Mouse (Mus musculus): Measurements from ENCODE around the gene Eme2. TPM values are rescaled to one million over a fixed set of nuclear protein-coding genes. Genes with fewer than 3 reads are reported as not detected.
A peak's percentile ranks its signal among the peaks of the same experiment; 100 is the strongest.

The Eme2 gene
- total RNA-seq, 4 experiments from 2014 or later = 43.6 to 80.7 (median 66.3) TPM

DNA sequence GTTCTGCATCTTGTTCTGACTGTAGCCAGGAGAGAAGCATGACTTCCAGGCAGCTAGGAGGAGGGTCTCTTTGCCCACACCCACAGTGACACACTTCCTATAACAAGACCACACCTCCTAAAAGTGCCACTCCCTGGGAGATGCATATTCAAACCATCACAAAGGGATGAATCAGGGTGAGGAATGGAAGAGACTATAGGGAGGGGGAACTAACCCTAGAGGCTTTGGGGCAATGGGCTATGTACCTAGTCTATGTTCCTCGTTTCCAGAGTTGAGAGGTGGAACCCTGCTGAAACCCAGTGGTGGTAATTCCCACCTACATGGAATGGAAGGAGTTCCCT is 20.5 kb downstream of the Eme2 start:
- no peak for DNase-seq

DNA sequence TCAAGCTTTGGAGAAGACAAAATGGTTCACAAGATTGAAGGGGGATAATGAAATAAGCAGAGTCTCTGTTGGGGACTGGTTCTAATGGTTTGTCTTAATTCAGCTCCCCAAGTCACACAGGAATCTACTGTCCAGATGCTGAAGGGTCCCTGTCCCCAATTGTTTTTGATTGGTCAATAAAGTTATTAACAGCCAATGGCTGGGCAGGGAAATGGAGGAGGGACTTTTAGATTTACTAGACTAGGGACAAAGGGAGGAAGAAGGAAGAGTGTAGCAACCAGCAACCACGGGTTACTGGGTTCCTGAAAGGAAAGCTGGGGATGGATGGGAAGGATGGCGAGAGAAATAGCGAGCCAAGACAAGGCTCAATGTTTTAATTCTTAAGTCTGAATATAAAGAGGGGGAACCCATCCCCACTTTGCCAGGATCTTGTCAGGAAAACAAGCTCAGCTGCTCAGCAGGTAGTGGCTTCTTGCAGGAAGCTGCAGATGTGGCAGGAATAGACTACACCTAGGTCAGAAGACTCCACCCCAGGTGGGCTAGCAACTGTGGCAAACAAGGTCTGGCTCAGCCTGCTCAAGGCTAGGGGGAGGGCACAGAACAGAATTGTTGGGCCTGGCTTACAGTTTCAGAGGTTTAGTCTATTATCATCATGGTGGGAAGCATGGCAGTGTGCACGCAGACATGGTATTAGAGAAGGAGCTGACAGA is 21.0 kb downstream of the Eme2 start:
- no peak for DNase-seq

DNA sequence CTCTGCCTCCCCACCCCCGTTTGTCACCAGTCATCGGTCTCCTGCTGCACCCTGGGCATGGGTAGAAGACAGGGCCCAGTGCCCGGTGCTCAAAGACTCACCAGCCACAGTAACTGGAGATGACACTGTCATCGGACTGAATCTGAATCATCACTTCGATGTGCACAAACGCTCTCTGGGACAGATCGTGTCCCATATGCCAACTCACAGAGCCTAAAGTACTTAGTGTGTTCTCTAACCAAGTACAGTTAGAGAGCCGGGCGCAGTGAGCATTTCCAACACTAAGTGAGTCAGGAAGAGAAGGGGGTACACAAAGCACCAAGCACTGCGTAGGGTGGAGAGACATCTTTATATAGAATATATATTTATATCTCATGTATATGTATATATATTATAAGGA is 27.0 kb downstream of the Eme2 start:
- no peak for DNase-seq

DNA sequence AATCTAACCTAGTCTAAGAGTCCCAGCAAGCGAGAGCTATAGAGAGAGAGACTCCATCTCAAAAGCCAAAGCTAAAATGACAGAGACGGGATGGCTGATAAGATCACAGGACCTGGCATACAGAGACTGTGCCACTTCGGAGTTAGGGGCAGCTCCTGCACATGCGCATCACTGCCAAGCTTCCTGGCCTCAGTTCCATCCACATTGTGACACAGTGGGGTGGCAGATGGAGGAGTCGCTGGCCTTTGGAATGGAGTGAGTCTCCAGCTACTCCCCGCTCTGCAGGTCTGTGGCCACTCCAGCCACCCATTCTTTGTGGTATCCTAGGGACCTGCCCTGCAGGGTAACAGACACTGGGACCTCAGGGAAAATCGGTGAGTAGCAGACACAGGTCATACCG is 29.1 kb downstream of the Eme2 start, which contains the start of gene Igfals:
TSS of gene Igfals (plus strand) at position 222 of the 400 bp plus-strand sequence.
- no peak for DNase-seq

DNA sequence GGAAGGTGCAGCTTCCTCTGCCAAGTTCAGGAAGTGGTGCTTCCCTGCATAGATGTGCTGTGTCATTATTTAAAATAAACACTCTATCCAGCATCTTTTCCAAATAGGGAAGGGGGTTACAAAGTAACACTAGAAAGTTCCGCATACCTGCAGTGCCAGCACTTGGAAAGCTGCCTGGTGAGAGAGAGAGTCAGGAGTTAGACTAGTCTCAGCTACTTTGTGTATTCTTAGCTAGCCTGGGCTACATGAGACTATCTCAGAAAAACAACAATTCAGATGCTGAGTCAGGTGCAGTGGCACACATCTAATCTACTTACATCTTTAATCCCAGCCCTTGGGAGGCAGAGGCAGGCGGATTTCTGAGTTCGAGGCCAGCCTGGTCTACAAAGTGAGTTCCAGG is 33.1 kb downstream of the Eme2 start:
- DNase-seq = no peak

DNA sequence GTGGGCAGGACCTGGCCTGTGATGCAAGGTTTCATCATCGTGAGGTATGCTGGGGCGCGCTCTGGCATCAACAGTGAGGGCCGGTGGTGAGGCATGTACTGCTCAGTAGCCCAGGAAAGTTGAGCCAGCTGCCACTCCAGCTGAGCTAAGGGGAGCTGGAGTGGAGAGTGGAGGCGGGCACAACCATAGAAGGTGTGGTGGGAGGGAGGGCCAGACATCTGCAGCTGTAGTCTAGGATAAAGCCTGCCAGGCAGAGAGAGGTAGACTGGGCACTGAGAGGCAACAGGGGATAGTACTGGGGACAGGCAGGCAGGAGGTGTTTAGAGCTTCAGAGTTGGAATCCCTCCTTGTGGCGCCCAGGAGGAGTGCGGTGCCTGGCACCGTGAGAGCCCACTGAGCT is 34.8 kb downstream of the Eme2 start:
- no peak for DNase-seq

DNA sequence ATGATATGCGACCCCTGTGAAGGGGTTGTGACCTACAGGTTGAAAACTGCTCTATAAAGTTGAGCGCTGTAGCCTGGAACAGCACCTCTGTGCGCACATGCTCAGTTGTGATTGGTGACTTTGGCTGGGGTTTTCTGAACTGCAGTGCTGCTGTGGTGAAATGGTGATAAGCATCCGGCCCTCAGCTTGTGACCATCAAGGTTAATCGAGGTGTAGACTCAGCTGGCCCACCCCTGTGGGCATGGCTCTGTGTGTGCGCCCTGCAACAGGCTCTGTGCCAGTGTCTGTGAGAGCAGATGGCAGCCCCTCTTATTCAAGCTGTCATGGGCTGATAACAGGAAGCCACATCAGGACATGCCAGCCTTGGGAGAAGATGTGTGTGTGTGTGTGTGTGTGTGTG is 35.9 kb downstream of the Eme2 start:
- no peak for DNase-seq

DNA sequence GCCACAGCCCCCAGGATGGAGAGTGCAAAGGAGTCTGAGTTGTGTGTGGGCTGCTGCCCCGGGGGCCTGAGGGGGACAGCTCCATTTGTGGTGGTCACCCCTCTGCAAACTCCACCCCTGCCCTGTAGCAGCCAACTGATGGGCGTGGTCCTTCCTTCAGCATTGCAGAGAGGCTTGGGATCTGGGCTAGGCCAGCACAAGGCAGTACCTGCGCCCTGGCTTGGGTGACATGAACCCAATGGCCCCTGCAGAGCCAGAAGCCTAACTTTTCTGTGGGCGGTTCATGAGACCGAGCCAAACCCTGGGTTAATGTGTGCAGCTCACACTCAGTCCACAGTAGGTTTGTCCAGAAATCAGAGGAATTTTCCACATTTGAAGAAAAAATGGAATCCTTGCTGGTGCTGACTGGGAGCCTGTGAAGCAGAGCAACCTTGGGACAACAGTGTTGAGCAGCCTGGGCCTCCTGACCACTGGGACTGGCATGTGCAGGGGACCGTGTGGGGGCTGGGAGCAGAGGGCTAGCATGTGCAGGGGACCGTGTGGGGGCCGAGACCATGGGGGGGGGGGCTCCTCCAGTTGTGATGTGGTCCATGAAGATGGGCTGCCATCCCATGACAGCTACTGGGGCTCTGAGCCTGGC is 36.9 kb downstream of the Eme2 start:
- DNase-seq = no peak

DNA sequence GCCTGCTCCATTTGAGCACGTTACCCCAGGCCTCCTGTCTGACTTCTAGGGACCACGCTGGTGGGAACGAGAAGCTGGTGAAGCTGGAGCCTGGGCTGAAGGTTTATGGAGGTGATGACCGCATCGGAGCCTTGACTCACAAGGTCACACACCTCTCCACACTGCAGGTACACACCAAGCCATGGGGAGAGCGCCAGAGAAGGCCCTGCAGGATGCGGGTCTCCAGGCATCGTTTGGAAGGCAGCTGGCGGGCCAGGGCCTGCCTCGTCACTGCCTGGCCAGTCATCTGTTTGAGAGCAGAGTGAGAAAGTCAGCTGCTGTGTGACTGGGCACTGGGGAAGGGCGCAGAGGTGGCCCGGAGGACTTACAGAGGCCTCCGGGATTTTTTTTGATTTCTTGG is 38.3 kb downstream of the Eme2 start:
- no peak for DNase-seq

DNA sequence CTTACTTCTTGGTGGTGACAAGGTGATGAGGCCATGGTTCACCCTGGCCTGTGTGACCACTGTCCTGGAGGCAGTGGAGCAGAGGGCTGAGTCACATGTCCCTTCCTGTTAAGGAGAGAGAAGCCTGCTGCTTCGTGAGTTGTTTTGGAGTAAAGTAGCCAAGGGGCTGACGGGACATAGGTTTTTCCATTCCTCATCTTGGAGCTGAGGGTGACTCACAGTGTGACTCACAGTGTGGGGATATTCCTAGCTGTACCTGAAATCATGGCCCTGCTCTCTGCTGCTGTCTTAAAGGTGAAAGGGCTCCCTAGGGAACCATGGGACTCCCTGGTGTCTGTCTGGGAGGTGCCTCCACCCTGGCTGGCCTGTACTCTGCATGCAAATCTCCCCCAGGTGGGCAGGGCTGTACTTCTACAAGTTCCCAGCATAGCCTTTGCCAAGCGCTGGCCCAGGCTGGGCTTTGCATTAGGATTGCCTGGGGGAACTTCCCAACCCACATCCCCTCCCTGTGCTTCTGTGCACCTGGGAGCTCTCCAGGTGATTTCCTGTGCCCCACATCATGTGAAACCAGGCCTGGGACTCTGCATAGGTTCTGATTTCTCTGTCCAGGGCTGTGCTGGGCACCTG is 38.9 kb downstream of the Eme2 start:
- no peak for DNase-seq

DNA sequence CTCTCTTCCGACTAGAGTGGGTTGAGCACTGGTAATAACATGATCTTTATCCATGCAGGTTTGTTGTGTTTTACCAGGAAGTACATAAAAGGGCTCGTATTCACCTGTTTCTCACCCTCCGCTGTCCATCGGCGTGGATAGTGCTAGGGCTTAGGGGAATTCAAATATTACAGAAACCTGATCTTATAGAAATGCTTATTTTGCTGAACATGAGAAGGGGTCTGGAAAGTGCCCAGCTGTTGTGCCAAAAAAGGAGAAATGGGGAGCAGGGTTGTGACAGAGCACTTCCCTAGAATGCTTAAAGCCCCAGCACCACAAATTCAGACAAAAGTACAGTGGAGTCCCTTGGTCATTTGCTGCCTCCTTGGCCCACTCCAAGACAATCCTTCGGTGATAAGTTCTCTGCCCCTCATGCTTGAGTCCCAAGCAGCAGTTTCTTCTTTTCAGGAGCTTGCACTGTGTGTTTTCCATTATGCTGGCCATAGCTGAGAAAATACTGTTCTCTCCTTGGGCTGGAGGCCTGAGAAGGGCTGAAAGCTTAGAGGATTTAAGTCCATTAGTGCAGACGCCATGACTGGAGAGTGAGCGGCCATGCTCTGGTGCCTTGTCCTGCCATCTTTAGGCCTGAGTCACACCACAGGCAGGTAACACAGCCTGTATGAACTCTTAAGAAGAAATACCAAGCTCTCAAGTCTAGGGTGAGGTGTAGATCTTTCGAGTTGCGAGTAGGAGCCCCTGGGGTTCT is 43.3 kb downstream of the Eme2 start:
- no peak for DNase-seq

DNA sequence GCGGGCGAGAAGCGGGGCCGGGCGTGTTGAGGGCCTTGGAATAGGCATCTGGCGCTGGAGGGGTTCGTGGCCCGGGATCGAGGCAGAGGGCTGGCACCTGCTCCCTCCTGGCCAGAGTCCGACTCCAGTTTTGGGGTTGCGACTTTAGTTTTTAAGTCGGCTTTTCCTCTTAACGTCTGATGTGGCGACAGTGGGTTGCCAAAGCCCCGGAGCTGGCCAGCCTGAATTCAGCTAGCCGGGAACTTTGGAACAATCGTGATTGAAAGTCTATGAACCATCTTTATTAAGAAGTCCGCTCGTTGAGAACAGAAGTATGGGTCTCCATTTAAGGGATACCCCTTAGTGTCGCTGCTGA is 44.1 kb downstream of the Eme2 start:
- DNase-seq = no peak

DNA sequence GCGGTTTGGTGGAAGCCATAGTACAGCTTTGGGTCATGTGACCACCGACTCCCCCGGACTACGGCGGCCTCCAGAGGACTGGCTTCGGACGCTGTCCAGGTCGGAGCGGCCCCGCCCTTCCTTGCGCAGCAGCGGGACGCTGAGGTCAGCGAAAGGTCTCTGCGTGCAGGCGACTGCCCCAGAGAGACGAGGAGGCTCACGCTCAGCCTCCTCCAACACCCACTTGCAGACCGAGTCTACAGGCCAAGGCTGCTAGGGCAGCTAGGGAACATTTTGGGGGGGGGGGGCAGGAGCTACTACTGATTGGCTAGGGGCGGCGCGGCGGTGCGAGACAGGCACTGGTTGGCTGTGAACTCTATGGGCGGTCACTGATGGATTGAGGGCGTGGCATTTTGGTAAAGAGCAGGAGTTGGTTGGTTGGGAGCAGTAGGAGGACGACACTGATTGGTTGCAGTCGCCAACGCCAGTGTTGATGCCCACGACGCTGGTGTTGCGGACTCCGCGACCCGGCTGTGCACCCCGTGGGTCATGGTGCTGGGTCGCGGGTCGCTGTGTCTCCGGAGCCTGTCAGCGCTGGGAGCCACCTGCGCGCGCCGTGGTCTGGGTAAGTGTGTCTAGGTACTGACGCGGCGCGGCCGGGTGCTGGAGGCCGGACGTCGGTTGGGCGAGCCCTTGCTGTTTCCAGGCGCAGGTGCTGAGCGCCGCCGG is 44.7 kb downstream of the Eme2 start, which contains the start of gene Fahd1:
TSS of gene Fahd1 (minus strand) at position 300 of the 708 bp plus-strand sequence.
- DNase-seq = peak; percentile 97

DNA sequence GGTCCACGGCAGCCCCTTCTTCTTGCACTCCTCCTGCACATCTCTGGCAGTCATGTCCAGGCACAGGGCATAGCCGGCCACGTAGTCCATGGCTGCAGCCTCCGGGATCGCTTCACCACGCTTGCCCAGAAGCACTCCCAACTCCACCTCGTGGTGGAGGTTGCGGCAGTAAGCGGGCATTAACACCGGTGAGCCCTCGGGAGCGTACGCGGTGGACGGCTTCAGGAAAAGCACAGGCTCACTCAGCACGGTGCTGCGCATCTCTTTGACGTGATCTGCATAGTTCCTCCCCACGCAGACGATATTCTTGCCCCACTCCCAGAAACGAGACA is 45.2 kb downstream of the Eme2 start:
- DNase-seq = no peak

DNA sequence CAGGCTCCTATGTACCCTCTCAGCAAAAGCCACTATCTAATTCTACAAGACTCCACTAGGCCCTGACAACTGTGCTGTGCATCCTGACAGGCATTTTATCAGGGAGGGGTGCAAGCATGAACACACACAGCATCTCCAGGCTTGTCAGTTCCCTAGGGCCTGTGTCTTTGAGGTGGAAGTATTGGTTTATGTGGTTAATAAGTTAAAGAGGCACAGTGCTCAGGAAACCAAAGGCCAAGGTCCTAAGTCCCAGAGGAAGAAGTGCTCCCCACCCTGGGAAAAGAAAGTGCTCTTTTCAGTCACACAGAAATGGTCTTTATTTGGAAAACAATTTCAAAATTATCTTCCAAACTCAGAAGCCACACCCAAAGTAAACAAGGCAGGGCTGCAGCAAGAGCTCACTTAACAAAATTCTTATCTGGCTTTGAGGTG is 46.3 kb downstream of the Eme2 start:
- no peak for DNase-seq

DNA sequence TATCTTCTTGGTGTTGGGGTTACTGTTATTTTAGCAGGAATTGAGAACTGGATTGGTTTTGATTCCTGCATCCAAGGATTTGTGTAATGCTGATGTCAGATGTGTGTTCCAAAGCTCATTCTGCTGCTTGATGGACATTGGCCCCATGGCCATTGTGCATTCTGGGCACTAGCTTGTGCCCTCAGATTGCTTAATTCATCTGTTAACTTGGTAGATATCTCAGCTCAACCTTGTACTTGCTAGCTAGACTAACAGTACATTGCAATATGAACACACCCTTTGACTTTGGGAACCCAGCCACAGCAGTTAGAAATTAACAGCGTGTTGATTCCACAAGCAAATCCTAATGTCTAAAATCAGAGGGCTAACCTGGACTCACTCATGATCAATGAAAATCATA is 47.5 kb downstream of the Eme2 start:
- no peak for DNase-seq

DNA sequence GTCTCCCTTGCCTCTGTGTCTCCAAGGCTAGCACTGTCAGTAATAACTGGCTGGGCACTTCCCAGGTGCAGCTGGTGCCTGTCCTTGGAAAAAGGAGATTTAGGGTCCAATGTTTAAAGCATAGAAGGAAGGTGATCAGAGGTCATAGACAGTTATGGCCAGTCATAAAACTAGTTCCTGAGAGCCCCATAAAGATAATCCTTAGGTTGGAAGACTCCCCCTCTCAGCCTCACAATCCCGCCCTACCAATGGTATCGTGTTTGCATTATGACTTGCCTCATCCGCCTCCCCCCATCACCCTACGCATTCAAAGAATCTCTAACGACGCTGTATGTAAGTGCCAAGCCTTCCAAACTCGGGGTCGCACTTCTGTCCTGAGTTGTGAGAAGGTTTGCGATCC is 50.4 kb downstream of the Eme2 start:
- DNase-seq = no peak

DNA sequence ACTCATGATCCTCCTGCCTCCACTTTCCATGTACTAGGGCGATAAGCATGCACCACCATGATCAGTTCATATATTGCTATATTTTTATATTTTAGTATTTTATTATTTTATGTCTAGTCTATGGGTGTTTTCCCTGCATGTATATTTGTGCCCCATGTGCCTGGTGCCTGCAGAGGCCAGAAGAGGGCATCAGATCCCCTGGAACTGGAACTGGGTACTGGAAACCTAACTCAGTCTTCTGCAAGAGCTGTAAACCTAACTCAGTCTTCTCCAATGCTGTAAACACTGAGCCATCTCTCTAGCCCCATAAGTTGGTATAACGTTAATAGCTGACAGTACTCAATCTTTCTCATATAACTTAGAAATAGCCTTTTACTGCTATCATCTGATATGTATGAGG is 52.3 kb downstream of the Eme2 start:
- DNase-seq = no peak

DNA sequence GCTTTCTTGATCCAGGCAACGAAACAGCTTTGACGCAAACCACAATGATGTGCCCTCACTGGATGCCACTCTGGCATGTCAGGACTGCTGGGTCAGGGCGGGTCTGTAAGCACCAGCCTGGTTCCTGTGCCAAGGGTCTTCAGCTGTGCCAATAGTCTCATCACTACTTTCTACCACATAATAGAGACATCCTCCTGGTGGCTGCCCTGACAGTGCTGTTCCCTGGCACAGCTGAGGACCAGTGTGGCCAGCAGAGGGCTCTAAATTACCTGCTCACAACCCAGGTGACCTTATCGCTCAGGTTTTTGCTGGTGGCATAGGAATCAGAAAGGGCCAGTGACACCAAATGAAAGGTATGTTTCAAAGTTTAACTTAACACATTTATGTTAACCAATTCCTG is 53.8 kb downstream of the Eme2 start:
- DNase-seq = no peak

DNA sequence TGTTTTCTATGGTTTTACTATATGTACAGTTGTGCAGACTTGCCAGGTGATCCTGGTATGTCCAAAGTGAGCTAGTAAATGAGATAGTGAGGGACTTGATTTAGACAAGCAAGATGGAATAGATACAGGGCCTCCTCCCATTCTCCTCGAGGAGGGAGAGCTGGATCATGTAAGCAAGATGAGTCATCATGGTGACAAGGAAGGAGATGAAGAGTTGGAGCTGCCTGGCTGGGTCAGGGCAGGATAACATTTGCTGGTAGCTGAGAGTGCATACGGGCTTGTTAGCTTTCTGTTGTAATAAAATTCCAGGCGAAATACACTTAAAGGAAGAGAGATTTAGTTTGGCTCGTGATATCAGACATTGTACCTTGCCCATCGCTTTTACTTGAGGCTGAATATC is 54.5 kb downstream of the Eme2 start:
- no peak for DNase-seq

DNA sequence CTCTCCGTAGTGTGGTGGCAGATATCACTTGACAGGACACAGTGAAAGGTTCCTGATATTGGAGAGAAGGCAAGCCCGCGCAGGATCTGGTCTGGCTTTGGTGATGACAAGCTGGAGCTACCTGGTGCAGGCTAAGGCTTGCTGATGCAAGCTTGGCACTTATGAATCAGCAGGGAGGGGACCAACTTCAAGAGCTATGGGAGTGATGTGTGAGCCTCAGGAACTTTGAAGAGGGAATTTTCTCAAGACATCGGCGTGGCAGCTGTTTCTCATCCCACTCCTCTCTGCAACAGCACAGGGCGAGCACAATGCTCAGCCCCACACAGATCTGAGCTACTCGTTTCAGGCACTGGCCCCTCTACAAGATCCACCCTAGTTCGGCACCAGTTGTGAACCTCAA is 55.0 kb downstream of the Eme2 start, which contains the start of gene Hagh:
TSS of gene Hagh (plus strand) at position 302 of the 400 bp plus-strand sequence.
- DNase-seq = no peak
